Mouse (Mus musculus) megakaryocyte progenitor cell, adult 5-6 weeks (primary cell): Measurements from ENCODE around the gene Tiam1. TPM values are rescaled to one million over a fixed set of nuclear protein-coding genes. Genes with fewer than 3 reads are reported as not detected.

Experiments used
- ATAC-seq: replicated peaks from 2 replicates; pipeline ENCODE4 v1.8.0; 2016; ENCODE audit warnings: mild to moderate bottlenecking, moderate TSS enrichment, inconsistent platforms; ENCODE audit not compliant: poor library complexity
- total RNA-seq, 2 experiments: library from RNA; stranded (forward) in 1 of 2; stranded (reverse) in 1 of 2; fragments of 157-497, 149-512 nt in 1 of 2; fragments of 200-1000 nt in 1 of 2; gene quantifications; 2 replicates each; pipeline versions ENCODE4 v1.2.3 to v1.2.4; 2015 to 2017

Gene Tiam1
- total RNA-seq, 2 experiments from 2014 or later, result 58.4 to 60.8 TPM

GRCm38 (mm10) chr16:90069197-90069596 is 74.4 kb downstream of the Tiam1 start:
- ATAC-seq, result no peak

GRCm38 (mm10) chr16:90052905-90053519 is 90.6 kb downstream of the Tiam1 start:
- ATAC-seq, result peak; percentile 58

DNA sequence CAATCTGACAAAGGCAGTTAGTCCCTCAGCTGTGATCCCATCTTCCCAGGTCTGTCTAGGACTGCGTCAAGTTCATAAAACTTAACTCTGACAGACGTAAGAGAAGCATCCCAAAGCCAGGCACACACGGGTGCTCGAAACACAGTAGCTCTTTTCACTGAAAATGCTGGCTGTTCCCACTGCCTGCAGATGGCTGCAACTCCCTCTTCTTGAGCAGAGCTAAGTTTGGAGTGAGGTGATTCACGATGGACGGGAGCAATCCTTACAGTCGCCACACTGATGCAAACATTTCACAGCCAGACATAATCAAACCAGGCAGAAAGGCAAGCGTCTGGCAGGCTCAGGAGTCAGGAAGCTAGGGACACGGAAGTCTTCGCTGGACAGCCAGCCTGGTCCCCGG is 91.2 kb downstream of the Tiam1 start:
- ATAC-seq, result no peak

GRCm38 (mm10) chr16:90051051-90051450 is 92.5 kb downstream of the Tiam1 start:
- ATAC-seq, result peak; percentile 45

- ATAC-seq, result no peak
Measured at GRCm38 (mm10) chr16:90047841-90048240, 95.7 kb downstream of the Tiam1 start.

- no peak for ATAC-seq
Measured at GRCm38 (mm10) chr16:90046494-90047158, 96.9 kb downstream of the Tiam1 start.

DNA sequence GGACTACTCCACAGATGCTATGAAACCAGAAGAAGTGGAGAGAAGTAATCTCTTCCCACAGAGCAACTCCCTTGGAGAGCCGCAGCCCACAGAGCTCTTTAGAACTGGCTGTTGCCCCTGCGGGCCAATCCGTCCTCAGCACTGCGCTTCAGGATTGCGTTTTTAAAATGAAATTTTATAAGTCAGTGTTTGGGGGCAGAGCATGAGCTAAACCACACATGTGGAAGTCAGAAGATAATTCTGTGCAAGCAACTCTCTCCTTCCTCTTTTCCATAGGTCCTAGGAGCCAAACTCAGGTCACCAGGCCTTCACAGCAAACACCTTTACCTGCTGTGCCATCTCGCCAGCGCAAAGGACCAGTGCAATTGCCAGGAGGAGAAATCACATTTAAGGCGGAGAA is 98.0 kb downstream of the Tiam1 start:
- ATAC-seq, result no peak

DNA sequence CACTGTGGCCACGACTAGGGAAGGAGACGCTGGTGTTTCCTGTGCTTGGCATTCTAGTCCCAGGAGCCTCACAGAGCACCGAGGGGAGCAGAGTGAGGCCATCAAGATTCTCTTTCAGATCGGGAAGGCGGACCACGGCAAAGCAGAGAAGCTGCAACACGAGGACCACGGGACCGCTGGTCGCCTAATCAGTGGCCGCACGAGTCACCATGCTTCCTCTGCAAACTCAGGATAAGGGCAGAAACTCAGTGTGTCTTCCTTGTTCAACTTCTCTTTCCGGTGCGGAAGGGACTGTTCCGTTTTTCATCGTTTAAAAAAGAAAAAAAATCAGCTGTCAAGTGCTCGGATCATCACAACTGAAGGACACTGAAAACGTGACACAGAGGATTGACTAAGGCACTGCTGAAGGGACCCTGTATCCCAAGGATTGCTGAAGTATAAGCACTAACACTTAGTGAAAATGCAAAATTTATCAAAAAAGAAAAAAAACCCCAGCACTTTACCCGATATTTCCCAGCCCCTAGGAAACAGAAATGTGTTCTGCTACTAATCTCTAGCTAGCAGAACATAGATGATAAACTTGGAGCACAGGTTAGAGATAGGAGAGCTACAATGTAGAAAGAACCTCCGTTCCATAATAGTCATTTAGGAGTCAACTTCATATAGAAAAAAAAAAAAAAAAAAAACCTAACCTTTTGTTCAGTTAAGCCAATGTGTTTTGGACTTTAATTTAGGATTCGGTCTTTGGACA is 99.4 kb downstream of the Tiam1 start:
- ATAC-seq, result peak; percentile 85

GRCm38 (mm10) chr16:90042874-90043273 is 100.7 kb downstream of the Tiam1 start:
- peak; percentile 37 for ATAC-seq

GRCm38 (mm10) chr16:90042386-90042785 is 101.2 kb downstream of the Tiam1 start:
- peak; percentile 9 for ATAC-seq

DNA sequence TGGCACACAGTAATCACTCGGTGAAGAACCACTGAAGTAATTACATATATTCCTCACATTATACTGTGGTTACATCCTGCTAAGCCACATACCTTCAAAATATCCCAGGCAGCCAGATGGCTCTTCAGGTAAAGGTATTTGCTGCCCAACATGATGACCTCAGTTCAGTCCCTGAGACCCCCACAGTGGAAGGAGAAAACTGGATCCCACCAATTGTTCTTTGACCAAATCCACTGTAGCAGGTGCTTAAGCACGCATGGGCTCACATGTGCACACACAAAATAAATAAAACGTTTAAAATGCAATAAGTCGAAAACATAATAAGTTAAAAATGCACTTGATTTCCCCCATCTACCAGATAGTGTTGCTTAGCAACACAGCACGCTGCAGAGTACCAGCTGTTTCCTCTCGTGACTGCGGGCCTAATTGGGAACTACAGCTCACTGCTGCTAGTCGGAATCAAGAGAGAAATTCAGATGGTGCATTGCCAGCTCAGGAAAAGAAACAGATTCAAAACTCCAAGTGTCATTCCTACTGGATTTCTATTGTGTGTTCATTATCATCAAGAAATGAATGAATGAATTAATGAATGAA is 102.7 kb downstream of the Tiam1 start:
- peak; percentile 27; the same call in 1 of the 2 replicates for ATAC-seq

- ATAC-seq, result peak; percentile 36; the same call in 1 of the 2 replicates
Measured at GRCm38 (mm10) chr16:90035595-90036110, 107.9 kb downstream of the Tiam1 start.

- no peak for ATAC-seq
Measured at GRCm38 (mm10) chr16:90030355-90030754, 113.2 kb downstream of the Tiam1 start.

DNA sequence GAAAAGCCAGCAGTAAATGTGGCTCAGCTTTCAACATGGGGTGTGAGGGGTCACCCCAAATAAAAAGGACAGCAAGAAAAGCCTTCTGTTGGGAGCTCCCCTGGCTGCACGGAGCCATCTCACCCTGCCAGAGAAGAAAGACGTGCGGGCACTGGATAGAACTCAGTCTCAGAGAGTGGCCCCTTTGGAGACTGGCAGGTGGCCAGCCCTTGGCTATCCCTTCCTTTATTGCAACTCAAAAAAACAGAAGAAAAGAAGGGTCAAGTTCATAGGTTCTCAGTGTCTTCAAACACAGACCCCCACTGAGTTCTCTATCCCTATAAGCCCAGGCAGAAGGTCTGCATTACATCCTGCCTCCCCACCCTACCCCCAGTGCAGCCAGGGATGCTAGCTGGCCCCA is 115.7 kb downstream of the Tiam1 start:
- ATAC-seq, result no peak

GRCm38 (mm10) chr16:90025526-90026172 is 117.9 kb downstream of the Tiam1 start:
- no peak for ATAC-seq

DNA sequence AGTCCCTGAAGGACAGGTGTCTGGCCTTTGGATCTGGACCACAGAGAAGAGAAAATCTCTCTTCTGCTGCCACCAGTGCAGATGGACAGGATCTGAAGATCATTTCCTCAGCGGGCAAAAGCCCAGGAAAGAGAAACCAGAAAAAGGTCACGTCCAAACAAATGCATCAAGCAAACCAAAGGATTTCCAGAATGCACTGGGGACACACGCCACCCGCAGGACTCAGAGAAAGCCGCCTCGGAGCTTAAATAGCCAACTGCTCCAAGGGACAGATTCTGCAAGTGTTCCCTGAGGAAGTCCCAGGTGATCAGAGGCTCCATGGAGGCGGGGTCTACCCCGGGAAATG is 119.9 kb downstream of the Tiam1 start:
- ATAC-seq, result no peak

GRCm38 (mm10) chr16:90022932-90023664 is 120.5 kb downstream of the Tiam1 start:
- no peak for ATAC-seq

DNA sequence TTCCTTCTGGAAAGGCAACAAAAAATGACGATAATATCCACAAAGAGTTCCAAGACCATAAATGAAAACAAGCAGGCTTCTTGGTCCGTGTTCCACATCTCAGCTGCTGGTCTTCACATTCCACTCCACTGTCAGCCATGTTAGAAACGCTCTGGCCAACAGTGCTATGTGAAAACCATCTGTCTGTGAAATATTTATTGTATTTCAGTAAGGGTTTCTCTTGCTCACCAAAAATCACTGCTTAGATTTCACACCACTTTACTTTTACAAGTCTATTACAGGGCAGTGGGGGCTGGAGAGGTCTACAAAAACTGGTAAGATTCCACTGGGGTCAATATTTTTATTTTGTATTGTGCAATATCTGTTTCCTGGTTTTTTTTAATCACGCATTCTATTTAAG is 127.5 kb downstream of the Tiam1 start:
- ATAC-seq, result no peak

DNA sequence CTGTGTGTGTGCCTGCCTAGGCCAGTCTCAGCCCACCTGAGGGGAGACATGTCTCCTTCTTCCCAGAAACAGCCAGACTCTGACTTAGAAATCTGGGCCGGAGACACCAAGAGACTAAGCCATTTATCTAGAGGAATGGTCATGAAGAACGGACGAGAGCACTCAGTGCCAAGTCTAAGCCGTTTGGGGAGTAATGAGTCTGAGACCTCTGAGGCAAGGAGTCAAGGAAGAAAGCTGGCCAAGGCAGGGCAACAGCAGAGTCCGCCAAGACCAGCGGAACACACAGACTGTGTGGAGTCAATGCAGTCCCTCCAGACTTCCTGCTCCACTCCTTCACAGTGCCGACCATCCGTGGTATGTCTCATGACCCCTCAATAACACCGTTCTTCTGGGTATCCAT is 129.0 kb downstream of the Tiam1 start:
- no peak for ATAC-seq

GRCm38 (mm10) chr16:90011521-90012181 is 131.9 kb downstream of the Tiam1 start:
- ATAC-seq, result no peak
